Mouse (Mus musculus): ENCODE data around the gene Usp53.

- TF ChIP-seq CTCF (IDR thresholded peaks at IDR 0.05; ENCODE audit: control insufficient read depth, insufficient read depth, insufficient read length) (no peak), USF1 (IDR thresholded peaks at IDR 0.05; ENCODE audit: low read depth) (no peak)
Observed at GRCm38 (mm10) chr3:122996968-122997367, 12.7 kb upstream of the Usp53 start.
